Mouse (Mus musculus): ENCODE measurements around the gene Mical2.

GRCm38 (mm10) chr7:112270870-112271269 is 45.2 kb downstream of the Mical2 start:
- TF ChIP-seq GATA1 (IDR thresholded peaks at IDR 0.05; ENCODE audit: low read length) (no peak), TAL1 (IDR thresholded peaks at IDR 0.05; ENCODE audit: low read length) (no peak)

Measured in erythroblast, embryonic 14.5 days (primary cell).